Mouse (Mus musculus) frontal cortex, adult (tissue): Measurements from ENCODE around the gene Ddrgk1.
A peak's percentile ranks its signal among the peaks of the same experiment; 100 is the strongest.
"Not testable (repeated sequence)": the region's sequence is repeated elsewhere in the genome, so short reads cannot be mapped to it uniquely, and the experiment has no call there.

Source experiments
- ATAC-seq: cut with Nextera tagmentation; 2 replicates; pipeline ENCODE4 v1.9.2; 2017; ENCODE audit warnings: mild to moderate bottlenecking, moderate library complexity, mixed read lengths; ENCODE audit not compliant: low TSS enrichment

Ddrgk1 gene

GRCm38 (mm10) chr2:130653760-130654159 is 10.7 kb downstream of the Ddrgk1 start:
- ATAC-seq = no peak

- peak; percentile 35 for ATAC-seq
Observed at GRCm38 (mm10) chr2:130653303-130653702, 11.2 kb downstream of the Ddrgk1 start.

GRCm38 (mm10) chr2:130649028-130649427 is 15.4 kb downstream of the Ddrgk1 start:
- not testable (repeated sequence) for ATAC-seq

- ATAC-seq = no peak
Observed at GRCm38 (mm10) chr2:130645198-130645597, 19.3 kb downstream of the Ddrgk1 start.

- ATAC-seq = peak; percentile 70
Observed at GRCm38 (mm10) chr2:130642684-130643369, 21.6 kb downstream of the Ddrgk1 start, which contains the start of gene Lzts3. TSS of gene Lzts3 (minus strand) at chr2:130642803.

GRCm38 (mm10) chr2:130642197-130642660 is 22.2 kb downstream of the Ddrgk1 start:
- peak; percentile 56 for ATAC-seq

GRCm38 (mm10) chr2:130641351-130642025 is 23.0 kb downstream of the Ddrgk1 start:
- ATAC-seq = no peak

- ATAC-seq = no peak
Observed at GRCm38 (mm10) chr2:130639276-130639675, 25.2 kb downstream of the Ddrgk1 start.

- ATAC-seq = no peak
Observed at GRCm38 (mm10) chr2:130638101-130638611, 26.3 kb downstream of the Ddrgk1 start.

GRCm38 (mm10) chr2:130635847-130636246 is 28.6 kb downstream of the Ddrgk1 start:
- peak; percentile 30 for ATAC-seq

- peak; percentile 11; the same call in 1 of the 2 replicates for ATAC-seq
Observed at GRCm38 (mm10) chr2:130634739-130635411, 29.6 kb downstream of the Ddrgk1 start.

- no peak for ATAC-seq
Observed at GRCm38 (mm10) chr2:130634006-130634738, 30.3 kb downstream of the Ddrgk1 start.

GRCm38 (mm10) chr2:130632887-130633675 is 31.4 kb downstream of the Ddrgk1 start:
- ATAC-seq = no peak

GRCm38 (mm10) chr2:130632416-130632815 is 32.0 kb downstream of the Ddrgk1 start:
- peak; percentile 31 for ATAC-seq

- ATAC-seq = peak; percentile 71
Observed at GRCm38 (mm10) chr2:130629839-130630203, 34.6 kb downstream of the Ddrgk1 start, which contains the start of the genes Fastkd5 and Ubox5. TSS of gene Fastkd5 (minus strand) at chr2:130630027. TSS of gene Ubox5 (minus strand) at chr2:130630038.

- peak; percentile 24; the same call in 1 of the 2 replicates for ATAC-seq
Observed at GRCm38 (mm10) chr2:130629080-130629838, 35.2 kb downstream of the Ddrgk1 start.

GRCm38 (mm10) chr2:130628424-130628823 is 36.0 kb downstream of the Ddrgk1 start:
- no peak for ATAC-seq

- ATAC-seq = no peak
Observed at GRCm38 (mm10) chr2:130618972-130619371, 45.5 kb downstream of the Ddrgk1 start.

- ATAC-seq = no peak
Observed at GRCm38 (mm10) chr2:130613091-130613490, 51.4 kb downstream of the Ddrgk1 start.
